Mouse (Mus musculus) C2C12 (cell line): ENCODE results near the gene Fez1. TPM values are rescaled to one million over a fixed set of nuclear protein-coding genes. Genes with fewer than 3 reads are reported as not detected.

ENCODE experiments used
- H3K27me3 ChIP-seq: one replicate; pipeline ENCODE4 v1.6.1; 2011; ENCODE audit not compliant: control insufficient read depth, insufficient read depth, insufficient read length
- H3K36me3 ChIP-seq: one replicate; pipeline ENCODE4 v1.6.1; 2011; ENCODE audit not compliant: control insufficient read depth, insufficient read depth
- H3K4me3 ChIP-seq: one replicate; pipeline ENCODE4 v1.5.1; 2011; ENCODE audit warnings: mild to moderate bottlenecking, control low read depth; ENCODE audit not compliant: poor library complexity, insufficient read depth, severe bottlenecking
- H3K79me2 ChIP-seq: one replicate; pipeline ENCODE4 v1.6.1; 2011; ENCODE audit not compliant: control insufficient read depth, insufficient read depth
- H3K79me3 ChIP-seq: one replicate; pipeline ENCODE4 v1.6.1; 2011; ENCODE audit warnings: low read depth, control low read depth
- H3ac ChIP-seq: one replicate; pipeline ENCODE3; 2011; ENCODE audit warnings: low read depth; ENCODE audit not compliant: control insufficient read depth, insufficient read length
- CEBPB ChIP-seq: IDR thresholded peaks from one replicate; pipeline ENCODE4 v1.6.1; 2011; ENCODE audit warnings: low read depth, mild to moderate bottlenecking, control low read depth, moderate library complexity
- CTCF ChIP-seq: IDR thresholded peaks from one replicate; pipeline ENCODE4 v1.5.1; 2011; ENCODE audit not compliant: control insufficient read depth, insufficient read depth, insufficient read length
- FOSL1 ChIP-seq: IDR thresholded peaks from one replicate; pipeline ENCODE4 v1.8.0; 2011; ENCODE audit warnings: mild to moderate bottlenecking, low read length; ENCODE audit not compliant: poor library complexity, insufficient read depth, severe bottlenecking
- MAX ChIP-seq: IDR thresholded peaks from one replicate; pipeline ENCODE4 v1.6.1; 2011; ENCODE audit warnings: mild to moderate bottlenecking, control low read depth
- MYOD1 ChIP-seq: IDR thresholded peaks from one replicate; pipeline ENCODE4 v1.6.1; 2011; ENCODE audit warnings: low read depth; ENCODE audit not compliant: control insufficient read depth, insufficient read length
- MYOG ChIP-seq: IDR thresholded peaks from one replicate; pipeline ENCODE4 v1.6.1; 2011; ENCODE audit not compliant: control insufficient read depth, insufficient read length; ENCODE audit errors: extremely low read depth
- USF1 ChIP-seq: IDR thresholded peaks from one replicate; pipeline ENCODE4 v1.6.1; 2011; ENCODE audit warnings: low read depth, mild to moderate bottlenecking, control low read depth, moderate library complexity
- polyA plus RNA-seq: library from polyadenylated mRNA; unstranded; fragments of >200 nt; fragmentation: generic; extraction: Trizol; gene quantifications from one replicate; pipeline ENCODE4 v1.2.1, GENCODE M21; 2012; ENCODE audit warnings: missing spikeins

Fez1 gene
- polyA plus RNA-seq, 1 experiment, result 0.32 TPM

DNA sequence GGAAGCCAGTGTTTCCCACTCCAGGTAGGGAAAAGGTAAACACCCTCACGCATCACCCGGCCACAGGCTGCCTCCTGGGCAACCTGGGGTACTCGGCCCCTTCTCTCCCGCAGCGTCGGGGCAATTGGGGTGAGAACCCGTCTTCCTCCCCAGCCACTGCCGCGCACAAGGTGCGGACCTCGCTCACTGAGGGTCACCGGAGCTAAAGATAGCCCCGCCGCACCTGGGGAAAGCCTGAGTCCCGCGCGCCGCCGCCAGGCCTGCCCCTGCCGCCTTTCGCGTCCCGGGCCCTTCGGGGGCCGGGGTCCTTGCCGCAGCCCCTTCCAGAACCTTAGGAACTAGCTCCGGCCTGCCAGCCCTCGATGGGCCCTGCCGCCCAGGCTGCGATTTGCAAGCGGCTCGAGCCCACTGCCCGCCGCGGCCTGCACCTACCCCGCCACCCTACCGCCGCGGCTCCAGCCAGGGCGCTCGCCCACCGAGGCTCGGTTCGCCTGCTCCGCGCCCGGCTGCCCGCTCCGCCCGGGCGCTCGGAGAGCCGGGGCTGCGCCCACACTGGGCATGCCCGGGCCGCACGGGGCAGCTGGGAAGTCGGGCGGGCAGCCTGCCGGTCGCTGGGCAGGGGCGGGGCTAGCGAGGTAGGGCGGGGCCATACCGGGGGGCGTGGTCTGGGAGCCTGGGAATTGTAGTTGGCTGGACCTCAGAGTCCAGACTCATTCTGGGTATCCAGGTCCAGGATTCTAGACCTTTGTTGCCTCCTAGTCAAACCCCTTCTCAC, 24.7 kb upstream of the Fez1 start, which contains the start of gene Ei24:
Gene Ei24, minus strand, starts transcription at position 613 of the 775 bp plus-strand sequence.
- Histone ChIP-seq H3K27me3 (no peaks in the 10 kb centered on the region), H3K79me2 (peaks cover 40% of the 10 kb centered on the region), H3K36me3 (peaks cover 3% of the 10 kb centered on the region), H3K4me3 (peak within 1 kb of the TSS; percentile 68), H3K79me3 (peaks cover 20% of the 10 kb centered on the region), H3ac (peak within 1 kb of the TSS; percentile 91)
- TF ChIP-seq CTCF, result no peak
- no peak for TF ChIP-seq CEBPB
- no peak for TF ChIP-seq MYOD1
- TF ChIP-seq MYOG, result no peak
- TF ChIP-seq MAX, result no peak
- no peak for TF ChIP-seq USF1
- no peak for TF ChIP-seq FOSL1

- H3K79me2 ChIP-seq, result peaks cover 1% of the 10 kb centered on the region
- H3K79me3 ChIP-seq, result no peaks in the 10 kb centered on the region
- no peaks in the 10 kb centered on the region for H3K27me3 ChIP-seq
- no peak overlapping the region for H3K4me3 ChIP-seq
- no peak overlapping the region for H3ac ChIP-seq
- H3K36me3 ChIP-seq, result no peaks in the 10 kb centered on the region
- TF ChIP-seq CEBPB, result no peak
- TF ChIP-seq MYOG, result no peak
- TF ChIP-seq FOSL1, result no peak
- TF ChIP-seq MYOD1, result no peak
- no peak for TF ChIP-seq MAX
- TF ChIP-seq CTCF, result no peak
- no peak for TF ChIP-seq USF1
Measured at GRCm38 (mm10) chr9:36801961-36802360, 19.7 kb upstream of the Fez1 start.

- no peaks in the 10 kb centered on the region for H3K36me3 ChIP-seq
Measured at GRCm38 (mm10) chr9:36802951-36803350, 18.7 kb upstream of the Fez1 start.

DNA sequence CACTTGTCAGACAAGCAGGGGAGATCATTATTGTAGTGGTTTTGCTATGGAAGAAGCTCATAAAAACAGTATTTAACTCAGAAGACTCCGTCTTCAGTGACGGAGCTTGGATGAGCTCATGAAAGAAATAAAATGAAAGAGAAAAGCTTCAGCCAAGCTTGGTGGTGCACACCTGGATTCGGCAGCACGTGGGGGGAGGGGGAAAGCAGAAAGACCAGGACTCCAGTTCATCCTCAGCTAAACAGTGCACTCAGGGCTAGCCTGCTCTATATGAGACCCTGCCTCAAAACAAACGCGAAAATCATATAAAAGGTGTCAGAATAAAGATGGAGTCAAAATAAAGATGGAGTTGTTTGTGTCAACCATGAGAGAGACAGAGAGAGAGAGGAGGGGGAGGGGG, 18.3 kb upstream of the Fez1 start:
- TF ChIP-seq MYOD1, result no peak
- TF ChIP-seq MYOG, result no peak
- no peak for TF ChIP-seq CTCF
- no peak for TF ChIP-seq CEBPB
- TF ChIP-seq USF1, result no peak
- TF ChIP-seq MAX, result no peak
- TF ChIP-seq FOSL1, result no peak
- no peaks in the 10 kb centered on the region for H3K36me3 ChIP-seq

More at GRCm38 (mm10) chr9:36802951-36803350, 18.7 kb upstream of the Fez1 start:
- no peak for TF ChIP-seq CTCF
- no peak for TF ChIP-seq FOSL1
- TF ChIP-seq CEBPB, result no peak
- TF ChIP-seq MAX, result no peak
- TF ChIP-seq USF1, result no peak
- Histone ChIP-seq H3K4me3 (no peak overlapping the region), H3ac (no peak overlapping the region), H3K27me3 (no peaks in the 10 kb centered on the region), H3K79me3 (no peaks in the 10 kb centered on the region), H3K79me2 (no peaks in the 10 kb centered on the region)

GRCm38 (mm10) chr9:36803926-36804325, 17.7 kb upstream of the Fez1 start:
- H3K27me3 ChIP-seq, result no peaks in the 10 kb centered on the region
- no peak overlapping the region for H3K4me3 ChIP-seq
- no peaks in the 10 kb centered on the region for H3K79me2 ChIP-seq
- no peak overlapping the region for H3ac ChIP-seq
- no peaks in the 10 kb centered on the region for H3K79me3 ChIP-seq
- TF ChIP-seq MAX (no peak), USF1 (no peak), CEBPB (no peak), FOSL1 (no peak), MYOD1 (no peak), MYOG (no peak), CTCF (no peak)
- no peaks in the 10 kb centered on the region for H3K36me3 ChIP-seq

More for the DNA sequence above, 18.3 kb upstream of the Fez1 start:
- Histone ChIP-seq H3K4me3 (no peak overlapping the region), H3K27me3 (no peaks in the 10 kb centered on the region), H3ac (no peak overlapping the region), H3K79me3 (no peaks in the 10 kb centered on the region), H3K79me2 (no peaks in the 10 kb centered on the region)
